Mouse (Mus musculus) forebrain, embryonic 15.5 days (tissue): ENCODE data around the gene Zfp36l2. TPM values are rescaled to one million over a fixed set of nuclear protein-coding genes. Genes with fewer than 3 reads are reported as not detected.

ENCODE experiments used
- ATAC-seq: fragments of 200-750 bp; cut with Nextera tagmentation; replicated peaks from 2 replicates; pipeline ENCODE4 v1.8.0; 2017; ENCODE audit warnings: mild to moderate bottlenecking, moderate TSS enrichment, moderate library complexity
- H3K27ac ChIP-seq: fragments of 300-500 bp; sonication (generic); replicated peaks from 2 replicates; pipeline ENCODE4 v1.5.1; 2015; ENCODE audit warnings: mild to moderate bottlenecking, inconsistent platforms
- H3K27me3 ChIP-seq: fragments of 300-500 bp; sonication (generic); 2 replicates; pipeline ENCODE4 v1.6.1; 2015; ENCODE audit warnings: inconsistent platforms
- H3K36me3 ChIP-seq: fragments of 300-500 bp; sonication (generic); 2 replicates; pipeline ENCODE4 v1.6.1; 2015; ENCODE audit warnings: mild to moderate bottlenecking, inconsistent platforms
- H3K4me1 ChIP-seq: fragments of 300-500 bp; sonication (generic); 2 replicates; pipeline ENCODE4 v1.6.1; 2015; ENCODE audit warnings: inconsistent platforms
- H3K4me2 ChIP-seq: fragments of 300-500 bp; sonication (generic); replicated peaks from 2 replicates; pipeline ENCODE4 v1.6.1; 2015; ENCODE audit warnings: mild to moderate bottlenecking, inconsistent platforms
- H3K4me3 ChIP-seq: fragments of 300-500 bp; sonication (generic); 2 replicates; pipeline ENCODE4 v1.5.1; 2015; ENCODE audit warnings: mild to moderate bottlenecking, inconsistent platforms
- H3K9ac ChIP-seq: fragments of 300-500 bp; sonication (generic); replicated peaks from 2 replicates; pipeline ENCODE4 v1.6.1; 2015; ENCODE audit warnings: mild to moderate bottlenecking, inconsistent platforms
- H3K9me3 ChIP-seq: fragments of 300-500 bp; sonication (generic); 2 replicates; pipeline ENCODE4 v1.6.1; 2016; ENCODE audit warnings: inconsistent platforms
- WGBS: fragments of 180-500 bp; shearing (Covaris S2); methylation state at CpG from one replicate; pipeline ENCODE4 v1.1.7; 2015; ENCODE audit warnings: mixed read lengths; 5-methylcytosine and 5-hydroxymethylcytosine counted together
- polyA plus RNA-seq: library from polyadenylated mRNA; unstranded; fragments of >200 nt; fragmentation: Nextera tagmentation; extraction: Ambion mirVana; gene quantifications from 2 replicates; pipeline ENCODE4 v1.2.1, GENCODE M21; 2015

Zfp36l2 gene
- polyA plus RNA-seq, 1 experiment from 2014 or later: 4.7 TPM

DNA sequence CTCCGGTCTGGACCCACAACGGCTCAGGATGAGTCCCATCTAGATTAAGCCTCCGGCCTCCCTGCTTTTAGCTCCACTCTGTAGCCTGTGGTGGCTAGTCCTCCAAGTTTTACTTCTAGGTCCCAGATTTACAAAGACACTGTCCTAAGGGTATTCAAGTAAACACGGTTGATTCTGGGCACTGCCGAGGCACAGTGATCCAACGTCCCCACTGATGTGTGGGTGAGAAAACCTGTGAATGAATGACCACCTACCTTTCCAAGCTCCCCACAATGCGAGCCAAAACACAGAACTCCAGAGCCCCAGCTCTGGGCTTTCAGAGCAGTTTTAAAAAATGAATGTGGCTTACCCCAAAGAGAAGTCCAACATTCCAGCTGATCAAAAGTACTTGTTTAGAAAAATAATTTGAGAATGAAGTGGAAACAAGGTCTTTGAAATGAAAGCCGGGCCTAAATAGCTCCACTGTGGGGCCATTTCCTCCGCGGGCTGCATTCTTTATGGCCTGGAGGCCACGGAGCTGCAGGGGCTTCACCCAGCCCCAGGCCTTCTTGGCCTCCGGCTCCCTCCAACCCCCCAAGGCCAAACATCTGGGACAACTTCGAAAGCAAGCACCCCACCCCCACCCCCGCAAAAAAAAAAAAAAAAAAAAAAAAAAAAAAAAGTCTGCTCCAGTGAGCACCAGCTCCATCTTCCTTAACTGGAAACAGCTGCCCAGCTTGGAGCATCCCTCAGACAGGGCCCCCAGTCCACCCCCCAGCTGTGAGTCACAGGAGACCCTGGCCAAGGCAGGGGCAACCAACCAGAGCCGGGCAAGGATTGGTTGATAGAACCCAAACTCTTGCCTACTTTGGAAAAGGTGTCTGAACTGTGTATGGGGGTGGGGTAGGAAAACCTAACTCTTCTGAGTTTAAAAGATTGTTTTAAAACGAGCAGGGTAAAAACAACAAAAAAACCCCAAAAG is 5.2 kb downstream of the Zfp36l2 start:
- no peaks in the 10 kb centered on the region for H3K9me3 ChIP-seq
- 30% methylated on average over 16 of the region's 16 CpGs for WGBS
- 0 out of 2 replicates have a peak, but pooled peaks cover 3% of the 10 kb centered on the region for H3K27me3 ChIP-seq
- H3K4me1 ChIP-seq: peaks cover 34% of the 10 kb centered on the region
- no peak for ATAC-seq
- H3K27ac ChIP-seq: peak overlapping the region; percentile 40; the same call in 1 of the 2 replicates
- H3K9ac ChIP-seq: no peak overlapping the region
- H3K4me2 ChIP-seq: no peak overlapping the region; the same call in 1 of the 2 replicates
- no peak overlapping the region for H3K4me3 ChIP-seq
- H3K36me3 ChIP-seq: no peaks in the 10 kb centered on the region

DNA sequence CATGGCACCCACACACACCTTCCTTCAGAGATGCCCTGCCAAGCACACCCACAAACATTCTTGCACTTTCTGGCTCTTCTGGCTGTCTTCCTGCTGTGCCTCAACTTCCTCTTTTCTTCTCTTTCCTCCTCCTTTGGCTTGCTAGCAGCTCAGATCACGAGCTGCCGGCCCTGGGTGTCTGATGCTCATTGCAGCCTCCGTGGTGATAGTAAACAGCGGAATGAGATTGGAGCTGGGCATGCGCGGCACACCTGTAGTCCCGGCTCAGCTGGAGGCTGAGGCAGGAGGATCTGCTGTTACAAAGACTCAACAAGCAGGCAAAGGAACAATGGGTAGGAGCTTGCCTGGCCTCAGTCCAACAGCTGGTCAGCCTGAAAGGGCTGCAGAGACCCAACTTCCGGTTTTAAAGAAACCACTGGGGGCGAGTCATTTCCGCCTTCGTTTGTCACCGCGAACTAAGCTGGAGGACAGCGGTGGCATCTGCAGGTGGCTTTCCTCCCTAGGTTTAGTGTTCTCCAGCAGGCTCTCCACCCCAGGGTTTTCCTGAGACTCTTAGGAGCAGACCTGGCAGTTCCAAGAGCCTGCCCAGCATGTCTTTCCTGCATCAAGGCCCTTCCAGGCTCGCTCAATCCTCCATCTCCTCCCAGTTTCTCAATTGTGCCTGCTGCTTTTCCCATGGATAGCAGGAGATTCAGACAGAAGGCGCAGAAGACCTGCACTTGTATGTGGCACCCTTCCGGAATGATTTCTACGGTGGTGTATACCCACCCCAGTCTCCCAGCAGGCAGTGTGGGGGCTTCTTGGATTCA is 6.0 kb downstream of the Zfp36l2 start:
- H3K4me1 ChIP-seq: peaks cover 29% of the 10 kb centered on the region
- no peak overlapping the region; the same call in 1 of the 2 replicates for H3K27ac ChIP-seq
- H3K4me3 ChIP-seq: no peak overlapping the region
- H3K36me3 ChIP-seq: no peaks in the 10 kb centered on the region
- WGBS: 76% methylated on average over 18 of the region's 18 CpGs
- H3K4me2 ChIP-seq: no peak overlapping the region
- 0 out of 2 replicates have a peak, but pooled peaks cover 3% of the 10 kb centered on the region for H3K27me3 ChIP-seq
- H3K9me3 ChIP-seq: no peaks in the 10 kb centered on the region
- ATAC-seq: no peak
- H3K9ac ChIP-seq: no peak overlapping the region

GRCm38 (mm10) chr17:84180715-84181501 is 6.8 kb downstream of the Zfp36l2 start:
- ATAC-seq: no peak
- no peak overlapping the region for H3K4me3 ChIP-seq
- no peak overlapping the region for H3K4me2 ChIP-seq
- H3K27me3 ChIP-seq: 0 out of 2 replicates have a peak, but pooled peaks cover 3% of the 10 kb centered on the region
- no peak overlapping the region for H3K9ac ChIP-seq
- H3K4me1 ChIP-seq: peaks cover 22% of the 10 kb centered on the region
- H3K36me3 ChIP-seq: no peaks in the 10 kb centered on the region
- no peaks in the 10 kb centered on the region for H3K9me3 ChIP-seq
- no peak overlapping the region for H3K27ac ChIP-seq
- 58% methylated on average over 11 of the region's 11 CpGs for WGBS

DNA sequence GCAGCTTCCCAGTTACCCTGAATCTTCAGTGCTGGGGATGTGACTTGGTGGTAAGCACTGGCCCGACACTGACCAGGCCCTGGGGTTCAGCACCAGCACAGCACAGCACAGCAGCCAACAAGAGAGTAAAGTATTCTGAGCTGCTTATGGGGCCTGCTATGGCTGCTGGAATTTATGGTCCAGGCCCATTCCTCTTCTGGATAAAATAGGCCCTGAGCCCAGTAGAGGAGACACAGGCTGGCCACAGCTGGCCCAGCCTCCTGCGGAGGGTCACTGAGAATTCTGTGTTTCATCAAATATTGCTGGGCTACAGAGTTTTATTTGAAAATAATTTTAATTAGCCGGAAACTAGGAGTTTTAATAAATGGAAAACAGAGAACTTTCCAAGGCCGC is 7.8 kb downstream of the Zfp36l2 start:
- no peak overlapping the region for H3K9ac ChIP-seq
- H3K4me1 ChIP-seq: peaks cover 15% of the 10 kb centered on the region
- H3K36me3 ChIP-seq: no peaks in the 10 kb centered on the region
- H3K9me3 ChIP-seq: no peaks in the 10 kb centered on the region
- no peak overlapping the region for H3K4me2 ChIP-seq
- 0 out of 2 replicates have a peak, but pooled peaks cover 1% of the 10 kb centered on the region for H3K27me3 ChIP-seq
- no peak for ATAC-seq
- H3K4me3 ChIP-seq: no peak overlapping the region
- no peak overlapping the region for H3K27ac ChIP-seq
- WGBS: 86% methylated on average over 4 of the region's 4 CpGs

GRCm38 (mm10) chr17:84179026-84179972 is 8.4 kb downstream of the Zfp36l2 start:
- Histone ChIP-seq H3K27me3 (no peaks in the 10 kb centered on the region), H3K4me1 (peaks cover 14% of the 10 kb centered on the region), H3K9me3 (no peaks in the 10 kb centered on the region), H3K27ac (no peak overlapping the region), H3K4me3 (no peak overlapping the region), H3K4me2 (no peak overlapping the region), H3K36me3 (no peaks in the 10 kb centered on the region), H3K9ac (no peak overlapping the region)
- ATAC-seq: no peak
- WGBS: 89% methylated on average over 17 of the region's 17 CpGs

DNA sequence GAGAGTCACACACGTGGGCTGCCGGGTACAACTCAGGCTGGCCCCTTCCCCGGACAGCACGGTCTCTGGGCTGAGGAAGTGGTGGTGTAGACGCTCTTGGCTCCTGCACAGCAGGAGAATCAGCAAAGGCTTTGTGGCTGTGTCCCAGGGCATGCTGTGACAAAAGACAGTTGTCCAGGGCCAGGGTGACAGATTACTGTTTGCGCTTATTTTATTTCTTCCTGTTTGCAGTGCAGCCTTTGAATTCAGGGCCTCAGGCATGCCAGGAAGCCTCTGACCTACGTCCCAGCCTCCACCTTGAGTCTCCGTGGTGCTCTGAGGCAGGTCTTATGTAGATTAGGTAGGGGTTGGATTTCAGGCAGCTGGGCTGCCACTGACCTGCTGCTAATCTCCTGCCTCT is 10.3 kb downstream of the Zfp36l2 start:
- Histone ChIP-seq H3K4me2 (no peak overlapping the region), H3K27ac (no peak overlapping the region), H3K4me3 (no peak overlapping the region), H3K9me3 (no peaks in the 10 kb centered on the region), H3K27me3 (no peaks in the 10 kb centered on the region), H3K4me1 (0 out of 2 replicates have a peak, but pooled peaks cover 4% of the 10 kb centered on the region), H3K9ac (no peak overlapping the region), H3K36me3 (no peaks in the 10 kb centered on the region)
- ATAC-seq: no peak
- WGBS: 41% methylated on average over 8 of the region's 8 CpGs

GRCm38 (mm10) chr17:84176446-84176845 is 11.3 kb downstream of the Zfp36l2 start:
- H3K4me1 ChIP-seq: 0 out of 2 replicates have a peak, but pooled peaks cover 4% of the 10 kb centered on the region
- H3K9me3 ChIP-seq: no peaks in the 10 kb centered on the region
- no peak overlapping the region for H3K9ac ChIP-seq
- H3K4me3 ChIP-seq: no peak overlapping the region
- no peak overlapping the region for H3K27ac ChIP-seq
- ATAC-seq: no peak
- H3K4me2 ChIP-seq: no peak overlapping the region
- no peaks in the 10 kb centered on the region for H3K36me3 ChIP-seq
- whole genome bisulfite sequencing: 92% methylated on average over 7 of the region's 7 CpGs
- H3K27me3 ChIP-seq: no peaks in the 10 kb centered on the region

DNA sequence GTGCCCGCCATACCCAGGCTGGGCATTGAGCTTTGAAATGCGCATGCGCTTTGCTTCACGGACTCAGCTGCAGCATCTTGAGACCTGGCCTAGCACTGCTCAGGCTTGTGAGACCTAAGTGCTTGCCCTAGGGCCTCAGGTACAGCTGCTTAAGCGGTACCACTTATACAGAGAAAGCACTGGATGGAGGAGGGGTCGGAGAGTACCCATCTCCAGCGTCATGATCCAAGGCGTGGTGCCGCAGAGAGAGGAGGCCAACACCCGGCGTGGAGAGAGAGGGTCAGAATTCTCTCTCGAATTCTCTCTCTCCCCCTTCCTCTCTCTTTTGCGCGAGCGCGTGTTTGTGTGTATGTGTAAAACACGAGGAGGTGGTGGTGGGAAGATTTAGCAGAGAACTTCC is 12.6 kb downstream of the Zfp36l2 start:
- Histone ChIP-seq H3K36me3 (no peaks in the 10 kb centered on the region), H3K4me2 (no peak overlapping the region), H3K9me3 (no peaks in the 10 kb centered on the region), H3K4me3 (no peak overlapping the region), H3K9ac (no peak overlapping the region), H3K27ac (no peak overlapping the region), H3K27me3 (no peaks in the 10 kb centered on the region), H3K4me1 (no peaks in the 10 kb centered on the region)
- 96% methylated on average over 17 of the region's 17 CpGs for WGBS
- ATAC-seq: no peak

DNA sequence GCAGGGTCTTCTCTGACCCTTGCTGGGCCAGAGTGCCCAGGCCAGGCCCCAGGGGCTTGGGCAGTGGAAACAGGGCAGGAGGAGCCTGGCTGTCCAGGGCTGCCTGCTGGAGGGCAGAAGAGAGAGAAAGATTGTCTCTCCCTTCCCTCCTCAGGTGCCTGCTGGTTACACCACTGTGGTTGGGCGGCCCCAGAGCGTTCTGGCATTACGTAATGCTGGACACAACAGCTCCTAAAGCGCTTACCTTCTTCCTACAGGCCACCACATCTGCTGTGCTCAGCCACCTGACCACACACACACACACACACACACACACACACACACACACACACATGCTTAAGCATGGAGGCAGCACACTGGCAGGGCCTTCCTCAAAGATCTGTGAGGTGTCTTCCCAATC is 20.4 kb downstream of the Zfp36l2 start:
- no peak for ATAC-seq
- Histone ChIP-seq H3K9ac (no peak overlapping the region), H3K4me1 (no peaks in the 10 kb centered on the region), H3K27me3 (no peaks in the 10 kb centered on the region), H3K4me2 (no peak overlapping the region), H3K4me3 (no peak overlapping the region), H3K36me3 (no peaks in the 10 kb centered on the region), H3K9me3 (no peaks in the 10 kb centered on the region), H3K27ac (no peak overlapping the region)
- 100% methylated on average over 3 of the region's 4 CpGs for WGBS

DNA sequence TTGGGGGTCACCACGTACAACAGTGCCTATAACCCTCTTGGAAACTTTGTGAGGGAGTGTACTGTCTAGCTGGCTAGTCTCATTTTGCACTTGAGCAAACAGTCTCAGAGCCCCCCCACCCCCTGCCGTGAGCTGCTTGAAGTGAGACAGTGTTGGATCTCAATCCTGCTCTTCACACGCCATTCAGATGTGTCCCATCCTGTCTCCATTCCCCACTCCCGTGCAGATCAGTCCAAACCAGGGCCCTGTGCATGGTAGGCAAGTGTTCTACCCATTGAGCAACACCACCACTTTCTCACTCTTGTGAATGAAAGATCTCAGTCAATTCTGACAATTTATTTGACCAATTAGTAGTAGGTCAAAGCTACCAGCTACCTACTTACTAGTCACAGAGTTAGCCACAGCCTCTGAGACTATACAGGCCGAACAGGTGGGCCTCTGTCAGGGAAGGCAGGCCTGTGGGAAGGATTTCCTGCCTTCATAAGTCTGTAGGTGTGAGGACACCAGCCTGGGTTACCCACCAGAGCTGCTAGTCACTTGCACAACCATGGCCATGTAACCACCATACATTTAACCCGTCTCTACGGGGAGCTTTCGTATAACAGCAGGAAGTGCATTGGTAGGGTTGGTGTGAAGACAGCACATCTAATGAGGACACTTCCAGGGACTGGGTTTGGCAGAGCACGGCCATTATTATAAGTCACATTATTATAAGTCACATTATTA is 21.4 kb downstream of the Zfp36l2 start:
- Histone ChIP-seq H3K36me3 (no peaks in the 10 kb centered on the region), H3K27ac (no peak overlapping the region), H3K9ac (no peak overlapping the region), H3K4me2 (no peak overlapping the region), H3K4me3 (no peak overlapping the region), H3K27me3 (no peaks in the 10 kb centered on the region), H3K4me1 (no peaks in the 10 kb centered on the region), H3K9me3 (no peaks in the 10 kb centered on the region)
- 93% methylated on average over 9 of the region's 9 CpGs for WGBS
- ATAC-seq: no peak
